Mouse (Mus musculus): Measurements from ENCODE around the gene Sebox. TPM values are rescaled to one million over a fixed set of nuclear protein-coding genes. Genes with fewer than 3 reads are reported as not detected.

Sebox gene
- polyA plus RNA-seq, 1 experiment: not detected

GRCm38 (mm10) chr11:78536690-78537084 is 33.4 kb downstream of the Sebox start:
- peaks cover 10% of the 10 kb centered on the region for H3K4me1 ChIP-seq (ENCODE audit: control insufficient read depth, insufficient read depth, low read length)
- TF ChIP-seq CTCF (IDR thresholded peaks at IDR 0.05; ENCODE audit: insufficient read depth, low read depth, low read length) (no peak), POLR2A (IDR thresholded peaks at IDR 0.05; ENCODE audit: insufficient read depth, low read depth, low read length) (no peak)
- WGBS: 1% methylated on average over 14 of the region's 14 CpGs
- H3K4me3 ChIP-seq (ENCODE audit: insufficient read depth, low read depth, low read length): peak overlapping the region; percentile 96
- 0 out of 2 replicates have a peak overlapping the region, but pooled peaks have one; percentile 34 for H3K27ac ChIP-seq (ENCODE audit: insufficient read depth, low read depth, low read length)

- Histone ChIP-seq H3K4me1 (ENCODE audit: control insufficient read depth, insufficient read depth, low read length) (peaks cover 10% of the 10 kb centered on the region), H3K4me3 (ENCODE audit: insufficient read depth, low read depth, low read length) (no peak overlapping the region), H3K27ac (ENCODE audit: insufficient read depth, low read depth, low read length) (no peak overlapping the region)
- WGBS: 85% methylated on average over 3 of the region's 3 CpGs
- no peak for TF ChIP-seq CTCF (IDR thresholded peaks at IDR 0.05; ENCODE audit: insufficient read depth, low read depth, low read length)
Measured at GRCm38 (mm10) chr11:78540358-78540757, 37.1 kb downstream of the Sebox start.

- 87% methylated on average over 7 of the region's 7 CpGs for WGBS
- TF ChIP-seq CTCF (IDR thresholded peaks at IDR 0.05; ENCODE audit: insufficient read depth, low read depth, low read length): no peak
- TF ChIP-seq POLR2A (IDR thresholded peaks at IDR 0.05; ENCODE audit: insufficient read depth, low read depth, low read length): no peak
- Histone ChIP-seq H3K4me3 (ENCODE audit: insufficient read depth, low read depth, low read length) (no peak overlapping the region), H3K4me1 (ENCODE audit: control insufficient read depth, insufficient read depth, low read length) (no peaks in the 10 kb centered on the region), H3K27ac (ENCODE audit: insufficient read depth, low read depth, low read length) (no peak overlapping the region)
Measured at GRCm38 (mm10) chr11:78544449-78545111, 41.3 kb downstream of the Sebox start.

GRCm38 (mm10) chr11:78545181-78545580 is 41.9 kb downstream of the Sebox start:
- Histone ChIP-seq H3K4me3 (ENCODE audit: insufficient read depth, low read depth, low read length) (no peak overlapping the region), H3K27ac (ENCODE audit: insufficient read depth, low read depth, low read length) (no peak overlapping the region), H3K4me1 (ENCODE audit: control insufficient read depth, insufficient read depth, low read length) (no peaks in the 10 kb centered on the region)
- TF ChIP-seq CTCF (IDR thresholded peaks at IDR 0.05; ENCODE audit: insufficient read depth, low read depth, low read length) (no peak), POLR2A (IDR thresholded peaks at IDR 0.05; ENCODE audit: insufficient read depth, low read depth, low read length) (no peak)
- WGBS: 71% methylated on average over 8 of the region's 8 CpGs

GRCm38 (mm10) chr11:78547718-78548460 is 44.6 kb downstream of the Sebox start:
- Histone ChIP-seq H3K4me1 (ENCODE audit: control insufficient read depth, insufficient read depth, low read length) (no peaks in the 10 kb centered on the region), H3K27ac (ENCODE audit: insufficient read depth, low read depth, low read length) (no peak overlapping the region), H3K4me3 (ENCODE audit: insufficient read depth, low read depth, low read length) (no peak overlapping the region)
- WGBS: 99% methylated on average over 2 of the region's 2 CpGs
- TF ChIP-seq CTCF (IDR thresholded peaks at IDR 0.05; ENCODE audit: insufficient read depth, low read depth, low read length): no peak
- no peak for TF ChIP-seq POLR2A (IDR thresholded peaks at IDR 0.05; ENCODE audit: insufficient read depth, low read depth, low read length)

- no peak overlapping the region for H3K4me3 ChIP-seq (ENCODE audit: insufficient read depth, low read depth, low read length)
- 30% methylated on average over 5 of the region's 5 CpGs for WGBS
- H3K27ac ChIP-seq (ENCODE audit: insufficient read depth, low read depth, low read length): no peak overlapping the region
- TF ChIP-seq CTCF (IDR thresholded peaks at IDR 0.05; ENCODE audit: insufficient read depth, low read depth, low read length): no peak
- no peak for TF ChIP-seq POLR2A (IDR thresholded peaks at IDR 0.05; ENCODE audit: insufficient read depth, low read depth, low read length)
- no peaks in the 10 kb centered on the region for H3K4me1 ChIP-seq (ENCODE audit: control insufficient read depth, insufficient read depth, low read length)
Measured at GRCm38 (mm10) chr11:78549491-78549987, 46.3 kb downstream of the Sebox start.

GRCm38 (mm10) chr11:78550168-78551058 is 47.2 kb downstream of the Sebox start, which contains the start of gene Tmem97:
Gene Tmem97 (minus strand): TSS chr11:78550777.
- Histone ChIP-seq H3K4me1 (ENCODE audit: control insufficient read depth, insufficient read depth, low read length) (no peaks in the 10 kb centered on the region), H3K27ac (ENCODE audit: insufficient read depth, low read depth, low read length) (peak within 1 kb of the TSS; percentile 8; the same call in 1 of the 2 replicates), H3K4me3 (ENCODE audit: insufficient read depth, low read depth, low read length) (peak within 1 kb of the TSS; percentile 78)
- TF ChIP-seq CTCF (IDR thresholded peaks at IDR 0.05; ENCODE audit: insufficient read depth, low read depth, low read length) (no peak), POLR2A (IDR thresholded peaks at IDR 0.05; ENCODE audit: insufficient read depth, low read depth, low read length) (peak; percentile 93)
- WGBS: under 1% methylated on average over 60 of the region's 60 CpGs

- H3K4me3 ChIP-seq (ENCODE audit: insufficient read depth, low read depth, low read length): peak overlapping the region; percentile 52
- peak overlapping the region; percentile 8; the same call in 1 of the 2 replicates for H3K27ac ChIP-seq (ENCODE audit: insufficient read depth, low read depth, low read length)
- WGBS: 31% methylated on average over 6 of the region's 6 CpGs
- H3K4me1 ChIP-seq (ENCODE audit: control insufficient read depth, insufficient read depth, low read length): no peaks in the 10 kb centered on the region
- TF ChIP-seq CTCF (IDR thresholded peaks at IDR 0.05; ENCODE audit: insufficient read depth, low read depth, low read length) (no peak), POLR2A (IDR thresholded peaks at IDR 0.05; ENCODE audit: insufficient read depth, low read depth, low read length) (no peak)
Measured at GRCm38 (mm10) chr11:78551059-78551398, 47.8 kb downstream of the Sebox start.

Other genes with a start within 250 kb of the Sebox start
- 122 and 503 TPM in 2 replicates for gene 2610507B11Rik, start 241.7 kb upstream of the Sebox start, polyA plus RNA-seq (2012; ENCODE audit: insufficient read depth, insufficient read length, low replicate concordance, missing spikeins)
- not detected in 2 replicates for gene BC030499, start 212.6 kb upstream of the Sebox start, polyA plus RNA-seq (2012; ENCODE audit: insufficient read depth, insufficient read length, low replicate concordance, missing spikeins)
- not detected in 2 replicates for gene Spag5, start 201.9 kb upstream of the Sebox start, polyA plus RNA-seq (2012; ENCODE audit: insufficient read depth, insufficient read length, low replicate concordance, missing spikeins)
- 410 and 562 TPM in 2 replicates for gene Aldoc, start 180.5 kb upstream of the Sebox start, polyA plus RNA-seq (2012; ENCODE audit: insufficient read depth, insufficient read length, low replicate concordance, missing spikeins)
- gene Pigs, start 175.0 kb upstream of the Sebox start, polyA plus RNA-seq (2012; ENCODE audit: insufficient read depth, insufficient read length, low replicate concordance, missing spikeins): not detected in 2 replicates
- gene Unc119, start 160.0 kb upstream of the Sebox start, polyA plus RNA-seq (2012; ENCODE audit: insufficient read depth, insufficient read length, low replicate concordance, missing spikeins): not detected in 2 replicates
- not detected in 2 replicates for gene Foxn1, start 116.9 kb upstream of the Sebox start, polyA plus RNA-seq (2012; ENCODE audit: insufficient read depth, insufficient read length, low replicate concordance, missing spikeins)
- gene Slc13a2, start 81.2 kb upstream of the Sebox start, polyA plus RNA-seq (2012; ENCODE audit: insufficient read depth, insufficient read length, low replicate concordance, missing spikeins): not detected in 2 replicates
- gene Slc46a1, start 37.8 kb upstream of the Sebox start, polyA plus RNA-seq (2012; ENCODE audit: insufficient read depth, insufficient read length, low replicate concordance, missing spikeins): not detected in 2 replicates
- not detected in 2 replicates for gene Sarm1, start 5.7 kb upstream of the Sebox start, polyA plus RNA-seq (2012; ENCODE audit: insufficient read depth, insufficient read length, low replicate concordance, missing spikeins)
- gene Vtn, start 4.4 kb upstream of the Sebox start, polyA plus RNA-seq (2012; ENCODE audit: insufficient read depth, insufficient read length, low replicate concordance, missing spikeins): not detected in 2 replicates
- not detected in 2 replicates for gene Tmem199, start 8.7 kb downstream of the Sebox start, polyA plus RNA-seq (2012; ENCODE audit: insufficient read depth, insufficient read length, low replicate concordance, missing spikeins)
- not detected in 2 replicates for gene Poldip2, start 8.7 kb downstream of the Sebox start, polyA plus RNA-seq (2012; ENCODE audit: insufficient read depth, insufficient read length, low replicate concordance, missing spikeins)
- not detected in 2 replicates for gene Tnfaip1, start 32.9 kb downstream of the Sebox start, polyA plus RNA-seq (2012; ENCODE audit: insufficient read depth, insufficient read length, low replicate concordance, missing spikeins)
- gene Ift20, start 32.9 kb downstream of the Sebox start, polyA plus RNA-seq (2012; ENCODE audit: insufficient read depth, insufficient read length, low replicate concordance, missing spikeins): not detected in 2 replicates
- not detected in 2 replicates for gene Tmem97, start 47.3 kb downstream of the Sebox start, polyA plus RNA-seq (2012; ENCODE audit: insufficient read depth, insufficient read length, low replicate concordance, missing spikeins)
- not detected in 2 replicates for gene Nlk, start 193.9 kb downstream of the Sebox start, polyA plus RNA-seq (2012; ENCODE audit: insufficient read depth, insufficient read length, low replicate concordance, missing spikeins)
- gene Ccnq, start 248.3 kb downstream of the Sebox start, polyA plus RNA-seq (2012; ENCODE audit: insufficient read depth, insufficient read length, low replicate concordance, missing spikeins): not detected in 2 replicates

Data from olfactory bulb, adult 2 months (tissue).